Mouse (Mus musculus): ENCODE measurements around the gene Mfsd11.

Mfsd11 gene

DNA sequence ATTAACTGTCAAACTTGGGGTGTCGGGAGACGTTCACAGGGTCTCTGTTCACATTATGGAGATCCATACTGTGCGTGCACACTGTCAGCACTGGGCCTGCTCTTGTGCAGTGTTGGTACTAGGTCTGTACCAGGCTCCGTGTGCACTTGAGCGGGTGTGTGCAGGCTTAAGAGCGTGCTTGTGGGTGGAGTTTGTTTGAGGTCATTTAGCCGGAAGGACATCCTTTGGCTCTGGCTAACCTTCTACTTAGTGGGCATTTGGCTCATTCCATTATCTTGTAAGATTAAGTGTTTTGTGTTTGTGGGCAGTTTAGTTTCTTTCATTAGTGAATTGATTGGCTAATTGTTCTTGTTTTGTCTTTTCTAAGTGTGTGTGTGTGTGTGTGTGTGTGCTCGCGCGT is 30.2 kb downstream of the Mfsd11 start:
- 92% methylated on average over 10 of the region's 10 CpGs for WGBS

DNA sequence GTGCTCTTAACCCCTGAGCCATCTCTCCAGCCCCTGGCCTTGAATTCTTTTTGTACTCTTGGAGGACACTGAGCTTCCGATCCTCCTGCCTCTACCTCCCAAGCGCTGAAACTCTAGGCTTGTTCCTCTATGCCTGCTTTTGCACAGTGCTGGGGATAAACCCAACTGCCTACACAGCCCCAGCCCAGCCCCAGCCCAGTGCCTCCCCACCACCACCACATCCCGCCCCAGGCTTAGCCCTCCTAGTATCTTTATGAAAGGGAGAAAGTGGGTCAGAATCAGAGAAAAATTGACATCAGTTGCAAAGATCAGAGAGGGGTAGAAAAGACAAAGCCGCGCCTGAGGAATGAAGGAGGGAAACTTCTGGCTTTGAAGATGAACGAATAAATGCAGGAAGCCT is 31.8 kb downstream of the Mfsd11 start:
- WGBS: 94% methylated on average over 6 of the region's 6 CpGs

DNA sequence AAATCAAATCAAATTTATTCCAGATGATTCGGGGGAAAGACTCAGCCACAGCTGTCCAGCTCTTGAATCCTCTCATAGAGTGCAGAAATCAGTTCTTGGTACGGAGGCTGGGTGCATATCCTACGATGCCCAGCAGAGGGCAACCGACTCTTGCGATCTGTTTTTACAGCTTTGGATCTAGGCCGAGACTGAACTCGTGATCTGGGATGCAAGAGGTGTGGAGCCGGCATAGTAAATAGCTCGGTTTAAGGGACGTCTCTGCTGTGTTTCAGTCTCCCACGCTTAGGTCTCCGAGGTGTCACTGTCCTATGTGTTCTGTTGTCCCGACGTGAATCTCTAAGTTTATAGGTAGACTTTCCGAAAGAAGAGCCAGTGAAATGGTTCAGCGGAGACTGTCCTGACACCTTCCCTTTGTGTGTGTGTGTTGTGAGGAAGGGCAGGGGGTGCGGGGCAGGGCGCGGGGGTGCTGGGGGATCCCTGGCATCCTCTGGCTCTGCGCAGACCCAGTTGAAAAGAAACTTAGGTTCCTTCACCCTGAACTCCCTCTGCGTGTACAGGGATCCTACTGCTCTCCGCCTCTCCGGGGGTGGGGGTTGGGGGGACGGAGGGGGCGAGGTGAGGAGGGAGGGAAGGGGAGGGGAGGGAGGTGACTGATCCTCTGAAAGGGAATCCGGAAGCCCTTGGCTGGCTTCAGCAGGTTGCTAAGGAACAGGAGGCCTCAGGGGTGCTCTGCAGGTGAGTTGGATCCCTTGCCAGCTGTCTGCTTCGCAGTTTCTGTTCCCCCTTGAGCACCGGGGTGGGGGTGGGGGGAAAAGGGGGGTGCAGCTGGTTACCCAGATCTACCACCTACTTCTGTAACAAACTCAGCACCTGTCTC is 33.3 kb downstream of the Mfsd11 start:
- WGBS: 5% methylated on average over 28 of the region's 28 CpGs

DNA sequence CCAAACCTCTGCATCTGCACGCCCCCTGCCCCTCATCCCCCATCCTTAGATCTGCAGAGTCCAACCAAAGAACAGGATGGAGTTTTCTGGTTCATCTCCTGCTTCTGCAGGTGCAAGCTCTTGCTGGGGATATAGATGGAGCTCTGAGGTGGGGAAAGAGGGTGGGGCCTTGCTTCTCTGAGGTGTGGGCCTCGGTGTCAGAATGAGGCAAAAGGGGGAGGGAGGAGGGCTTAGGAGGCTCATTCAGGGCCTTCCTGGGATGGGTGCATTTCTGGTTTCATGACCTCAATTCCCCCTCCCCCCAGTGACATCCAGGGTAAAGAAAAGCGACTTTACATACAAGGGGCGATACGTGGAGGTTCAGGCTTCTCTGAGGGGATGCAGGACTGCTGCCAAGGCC is 34.9 kb downstream of the Mfsd11 start:
- WGBS: 84% methylated on average over 5 of the region's 5 CpGs

DNA sequence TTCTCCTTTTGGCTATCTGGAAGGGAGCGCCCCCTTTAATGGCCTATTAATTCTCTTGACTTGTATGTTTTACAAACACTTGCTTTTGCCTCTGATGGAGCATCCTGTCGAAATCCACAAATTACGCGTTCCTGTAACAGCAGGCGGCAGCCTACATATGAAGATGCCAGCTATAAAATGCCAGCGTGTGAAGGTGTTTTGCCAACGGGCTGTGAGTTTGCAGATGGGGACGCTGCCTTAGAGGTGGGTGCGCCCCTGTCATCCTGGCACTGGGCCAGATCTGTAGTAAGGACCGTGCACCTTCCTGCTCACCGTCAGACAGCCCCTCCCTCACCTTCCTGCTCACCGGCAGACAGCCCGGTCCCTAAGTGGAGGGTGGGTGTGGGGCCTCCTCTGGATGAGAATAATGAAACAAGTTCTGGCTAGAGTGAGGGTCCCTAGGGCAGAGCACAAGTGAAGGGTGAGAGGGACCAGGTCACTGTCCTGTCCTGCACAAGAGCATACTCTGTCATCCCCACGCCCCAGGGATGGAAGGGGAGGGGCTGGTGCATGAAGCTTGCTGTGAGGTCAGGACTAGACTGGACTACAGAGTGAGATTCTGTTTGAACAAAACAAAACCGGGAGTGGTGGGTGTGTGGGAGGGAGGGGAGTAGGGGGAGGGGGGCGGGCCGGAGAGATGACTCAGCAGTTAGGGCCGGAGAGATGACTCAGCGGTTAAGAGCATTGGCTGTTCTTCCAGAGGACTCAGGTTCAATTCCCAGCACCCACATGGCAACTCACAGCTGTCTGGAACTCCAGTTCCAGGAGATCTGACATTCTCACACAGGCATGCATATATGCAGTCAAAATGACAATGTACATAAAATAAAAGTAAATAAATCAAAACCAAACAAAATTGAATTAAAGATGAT is 41.5 kb downstream of the Mfsd11 start:
- 44% methylated on average over 19 of the region's 19 CpGs for WGBS

DNA sequence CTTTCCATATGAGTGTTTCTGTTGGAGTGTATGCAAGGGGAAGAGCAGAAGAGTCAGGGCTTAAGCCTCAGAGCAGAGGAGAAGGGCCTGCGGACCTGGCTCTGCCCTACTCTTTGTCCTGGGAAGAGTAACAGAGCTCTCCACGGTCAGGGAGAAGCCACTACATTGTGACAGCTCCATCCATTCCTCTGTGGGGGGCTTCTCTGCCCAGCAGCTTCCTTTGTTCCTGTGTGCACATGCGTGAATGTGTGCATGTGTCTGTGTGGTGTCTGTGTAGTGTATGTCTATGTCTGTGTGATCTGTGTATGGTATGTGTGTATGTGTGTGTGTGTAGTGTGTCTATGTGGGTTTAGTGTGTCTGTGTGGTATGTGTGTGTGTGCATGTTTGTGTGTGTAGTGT is 43.2 kb downstream of the Mfsd11 start:
- 81% methylated on average over 3 of the region's 3 CpGs for WGBS

DNA sequence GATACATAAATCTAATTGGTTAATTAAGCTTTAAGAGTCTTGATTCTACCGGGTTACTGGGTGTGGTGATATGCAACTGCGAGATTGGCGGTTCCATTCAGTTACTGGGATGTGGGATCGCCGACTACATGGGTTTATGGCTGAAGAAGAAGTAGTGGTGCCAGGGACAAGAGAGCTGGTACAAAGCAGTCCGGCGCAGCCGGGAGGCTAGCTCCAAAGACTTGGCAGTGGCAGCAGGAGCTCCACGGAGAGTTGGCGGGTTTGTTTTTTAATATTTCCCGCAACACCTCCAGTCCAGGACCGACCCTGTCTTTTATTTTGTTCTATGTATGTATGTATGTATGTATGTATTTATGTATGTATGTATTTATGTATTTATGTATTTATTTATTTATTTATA is 47.0 kb downstream of the Mfsd11 start:
- WGBS: 84% methylated on average over 12 of the region's 12 CpGs

DNA sequence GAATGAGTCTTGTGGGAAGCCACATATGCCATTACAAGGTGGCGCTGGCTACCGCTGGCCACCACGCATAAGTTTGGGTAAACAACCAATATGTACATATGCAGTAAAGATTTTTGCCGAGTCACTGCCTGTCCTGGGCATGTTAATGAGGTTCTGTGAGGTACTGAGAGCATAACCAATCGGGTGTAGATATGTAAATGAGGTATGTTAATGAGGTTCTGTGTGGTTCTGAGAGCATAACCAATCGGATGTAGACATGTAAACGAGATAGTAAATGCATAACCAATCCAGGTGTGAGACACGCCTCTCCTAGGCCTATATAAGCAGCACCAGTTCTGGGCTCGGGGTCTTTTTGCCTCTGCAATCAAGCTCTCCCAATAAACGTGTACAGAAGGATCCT is 50.3 kb downstream of the Mfsd11 start:
- 91% methylated on average over 10 of the region's 10 CpGs for WGBS

DNA sequence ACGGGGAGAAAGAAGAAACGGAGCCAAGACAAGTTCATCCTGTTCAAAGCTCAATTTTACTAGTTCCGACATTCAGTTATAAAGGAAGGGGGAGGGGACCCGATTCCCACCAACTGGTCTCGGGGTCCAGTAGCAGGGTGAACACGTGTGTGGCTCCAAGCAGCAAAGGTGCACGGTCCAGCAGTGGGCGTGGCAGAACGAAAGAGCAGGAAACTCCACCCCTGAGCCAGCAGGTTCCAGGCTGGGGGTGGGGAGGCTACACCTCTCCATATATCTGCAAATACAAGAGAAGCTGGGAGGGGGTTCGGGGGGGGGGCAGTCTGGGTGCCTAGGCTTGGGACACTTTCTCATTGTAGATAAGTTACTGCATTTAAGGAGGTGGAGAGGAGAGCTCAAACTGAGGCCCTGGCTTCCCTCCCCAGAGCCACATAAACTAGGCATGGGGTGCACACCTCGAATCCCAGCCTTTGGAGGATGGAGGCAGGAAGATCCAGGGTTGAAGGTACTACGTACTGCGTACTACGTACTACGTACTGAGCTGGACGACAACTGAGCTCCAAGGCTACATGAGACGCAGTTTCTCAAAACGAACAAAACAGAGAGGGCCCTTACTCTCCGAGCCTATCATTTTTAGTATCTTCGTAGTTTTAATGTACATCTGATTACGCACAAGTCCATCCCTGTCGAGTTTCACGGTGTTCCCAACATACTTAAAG is 53.7 kb downstream of the Mfsd11 start:
- WGBS: 5% methylated on average over 23 of the region's 23 CpGs

DNA sequence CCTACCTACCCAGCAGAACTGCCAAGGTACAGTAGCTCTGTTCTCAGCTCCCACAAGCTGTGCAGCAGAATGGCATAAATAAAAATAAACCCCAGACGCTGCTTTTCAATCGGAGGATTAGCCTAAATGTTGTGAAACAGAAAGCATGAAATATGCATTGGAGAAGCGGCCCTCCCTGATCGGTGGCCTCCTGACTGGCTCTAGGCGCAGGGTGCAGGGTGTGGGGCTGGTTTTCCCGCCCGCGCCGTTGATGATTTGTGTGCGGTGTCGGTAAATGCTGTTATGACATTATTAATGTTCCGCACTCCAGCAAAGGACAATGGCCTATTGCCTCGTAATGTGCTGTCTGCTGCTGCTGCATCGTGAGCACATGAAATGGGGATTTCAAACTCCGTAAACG is 61.3 kb downstream of the Mfsd11 start:
- WGBS: 49% methylated on average over 16 of the region's 16 CpGs

DNA sequence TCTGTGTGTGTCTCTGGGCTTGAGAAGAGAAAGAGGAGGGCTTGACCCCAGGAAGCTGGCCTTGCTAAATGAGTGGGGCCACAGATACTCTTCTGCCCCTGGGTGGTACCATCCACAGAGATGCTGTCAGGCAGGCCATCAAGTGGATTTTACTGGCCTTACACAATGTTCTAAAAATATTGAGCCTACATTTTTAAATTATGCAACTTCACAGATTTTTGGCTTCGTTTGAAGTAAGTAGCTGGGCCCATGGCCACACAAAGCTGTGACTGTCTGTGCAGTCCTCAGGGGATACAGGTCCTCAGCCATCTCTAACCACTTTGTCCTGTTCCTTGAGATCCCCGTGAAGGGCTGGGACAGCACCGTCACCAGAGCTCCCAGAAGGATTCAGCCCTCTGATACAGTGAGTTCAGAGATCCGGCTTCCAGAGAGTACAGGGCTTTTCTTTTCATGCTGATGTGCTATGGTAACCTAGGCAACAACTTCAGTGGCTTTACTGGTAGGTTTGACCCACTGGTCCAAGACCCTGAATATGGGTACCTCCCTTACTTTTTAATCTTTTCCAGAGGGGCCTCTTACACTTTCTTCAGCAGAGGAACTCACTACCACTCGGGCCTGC is 62.1 kb downstream of the Mfsd11 start:
- 54% methylated on average over 5 of the region's 5 CpGs for WGBS

DNA sequence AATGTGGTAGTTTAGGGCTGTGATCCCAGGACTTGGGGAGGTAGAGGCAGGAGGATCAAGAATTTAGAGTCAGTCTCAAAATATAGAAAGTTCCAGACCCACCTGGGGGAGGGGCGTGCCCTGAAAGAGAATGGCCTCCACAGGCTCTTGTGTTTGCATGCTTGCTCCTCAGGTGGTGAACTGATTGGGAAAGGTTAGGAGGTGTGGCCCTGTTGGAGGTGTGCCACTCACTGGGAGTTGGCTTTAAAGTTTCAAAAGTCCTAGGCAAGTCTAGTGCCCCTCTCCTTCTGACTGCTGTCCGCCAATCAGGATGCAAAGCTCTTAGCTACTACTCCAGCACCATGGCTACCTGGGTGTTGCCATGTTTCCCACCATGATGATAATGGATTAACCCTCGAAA is 63.0 kb downstream of the Mfsd11 start:
- 93% methylated on average over 3 of the region's 3 CpGs for WGBS

DNA sequence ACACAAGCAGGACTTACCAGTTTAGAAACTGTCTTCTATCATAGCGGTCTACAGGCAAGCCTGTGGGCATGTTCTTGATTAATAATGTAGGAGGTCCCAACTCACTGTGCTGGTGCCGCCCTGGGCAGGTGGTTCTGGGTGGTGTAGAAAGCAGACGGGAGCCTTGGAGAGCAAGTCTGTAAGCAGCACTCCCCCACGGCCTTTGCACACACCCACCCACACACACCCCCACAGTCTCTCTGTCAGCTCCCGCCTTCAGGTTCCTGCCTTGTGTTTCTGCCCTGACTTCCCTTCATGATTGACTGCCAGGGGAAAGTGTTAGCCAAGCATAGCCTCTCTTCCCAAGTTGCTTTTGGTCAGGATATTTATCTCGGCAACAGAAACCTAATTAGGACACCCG is 65.1 kb downstream of the Mfsd11 start:
- WGBS: 33% methylated on average over 7 of the region's 7 CpGs

DNA sequence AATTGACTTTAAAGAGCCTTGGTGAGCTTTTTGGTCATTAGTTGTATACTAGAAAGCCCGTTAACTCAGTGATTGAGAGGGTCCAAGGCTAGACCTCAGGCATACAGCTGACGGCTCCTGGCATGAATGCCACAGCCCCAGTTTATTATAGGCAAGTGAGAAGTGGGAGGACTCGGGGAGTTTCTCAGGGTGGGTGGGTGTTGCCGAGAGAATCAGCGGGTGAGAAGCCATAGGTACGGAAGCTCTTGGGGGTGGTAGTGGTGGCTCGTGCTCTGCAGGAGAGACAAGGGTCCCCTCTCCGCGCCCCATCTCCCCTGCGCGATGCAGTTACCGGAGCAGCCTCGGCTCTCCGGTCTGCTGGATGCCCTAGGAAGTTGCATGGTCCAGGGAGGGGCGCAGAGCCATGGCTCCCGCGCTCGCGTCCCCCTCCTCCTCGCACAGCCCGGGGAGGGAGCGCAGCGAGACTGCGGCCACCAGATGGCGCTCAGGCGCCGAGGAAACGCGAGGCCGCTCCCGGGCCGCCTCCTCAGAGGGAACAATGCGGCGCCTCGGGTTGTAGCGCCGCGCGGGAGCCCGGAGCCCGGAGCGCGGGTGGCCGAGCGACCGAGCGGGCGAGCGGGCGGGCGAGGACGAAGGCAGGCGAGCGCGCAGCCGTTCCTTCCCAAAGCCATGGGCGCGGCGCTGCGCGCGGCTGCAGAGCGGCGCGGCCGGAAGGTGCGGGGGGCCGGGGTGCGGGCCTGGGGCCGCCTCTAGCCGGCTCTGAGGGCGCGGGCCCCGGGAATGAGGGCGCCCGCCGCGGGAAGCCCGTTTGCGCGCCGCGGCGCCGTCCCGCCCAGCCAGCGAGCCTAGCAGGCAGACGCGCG is 66.3 kb downstream of the Mfsd11 start, which contains the start of gene Mgat5b:
Mgat5b (plus strand) TSS at position 541 of the 863 bp plus-strand sequence.
- under 1% methylated on average over 90 of the region's 90 CpGs for WGBS

DNA sequence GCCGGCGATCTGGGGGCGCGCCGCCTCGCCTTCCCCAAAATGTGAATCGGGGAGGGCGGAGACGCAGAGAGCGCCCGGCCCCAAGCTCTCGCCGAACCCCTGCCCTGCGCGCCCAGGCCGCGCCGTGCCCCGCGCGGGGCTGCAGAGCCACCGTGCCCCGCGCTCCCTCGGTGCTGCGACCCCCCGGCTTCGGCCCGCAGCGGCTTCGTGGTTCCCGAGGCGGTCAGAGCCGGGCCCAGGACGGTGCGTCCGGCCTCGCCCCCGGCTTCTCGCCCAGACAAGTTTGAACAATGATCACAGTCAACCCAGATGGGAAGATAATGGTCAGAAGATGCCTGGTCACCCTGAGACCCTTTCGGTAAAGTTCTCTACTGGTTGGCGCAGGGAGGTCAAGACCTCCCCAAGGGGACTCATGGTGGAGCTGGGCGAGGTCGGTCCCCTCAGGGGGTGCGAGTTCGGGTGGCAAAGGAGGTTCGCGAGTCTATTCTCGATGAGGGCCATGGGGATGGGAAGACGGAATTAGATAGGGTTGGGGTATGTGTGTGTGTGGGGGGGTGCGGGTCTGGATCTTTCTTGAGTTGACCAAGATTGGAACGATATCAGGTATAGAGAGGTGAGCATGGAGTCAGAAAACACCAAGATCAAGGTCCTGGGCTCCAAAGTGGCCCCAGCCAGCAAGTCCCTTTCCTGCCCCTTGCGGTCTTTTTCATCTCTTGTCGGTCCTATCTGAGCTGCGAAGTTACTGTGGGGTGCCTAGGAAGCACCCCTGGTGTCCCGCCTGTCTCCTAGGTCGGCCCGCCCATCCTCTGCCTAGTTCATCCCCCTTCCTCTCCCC is 67.2 kb downstream of the Mfsd11 start:
- 4% methylated on average over 58 of the region's 58 CpGs for WGBS

DNA sequence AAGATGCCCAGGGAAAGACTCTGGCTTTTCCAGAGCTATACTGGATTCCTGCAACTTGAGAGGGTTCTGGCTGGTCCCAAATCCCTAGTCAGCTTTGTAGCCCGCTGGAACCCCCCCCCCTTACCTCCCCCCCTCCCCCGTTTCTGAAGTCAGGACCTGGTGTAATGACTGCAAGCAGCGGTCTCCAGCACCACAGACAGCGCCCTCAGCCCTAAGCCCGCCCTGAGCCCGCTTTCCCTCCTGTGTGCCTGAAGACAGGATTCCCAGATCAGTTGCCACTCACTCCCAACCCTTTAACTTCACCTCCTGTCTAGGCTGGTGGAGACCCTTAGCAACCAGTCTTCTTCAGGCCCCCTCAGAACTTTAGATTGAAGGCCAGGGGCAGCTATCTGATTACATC is 68.5 kb downstream of the Mfsd11 start:
- WGBS: 44% methylated on average over 6 of the region's 6 CpGs

DNA sequence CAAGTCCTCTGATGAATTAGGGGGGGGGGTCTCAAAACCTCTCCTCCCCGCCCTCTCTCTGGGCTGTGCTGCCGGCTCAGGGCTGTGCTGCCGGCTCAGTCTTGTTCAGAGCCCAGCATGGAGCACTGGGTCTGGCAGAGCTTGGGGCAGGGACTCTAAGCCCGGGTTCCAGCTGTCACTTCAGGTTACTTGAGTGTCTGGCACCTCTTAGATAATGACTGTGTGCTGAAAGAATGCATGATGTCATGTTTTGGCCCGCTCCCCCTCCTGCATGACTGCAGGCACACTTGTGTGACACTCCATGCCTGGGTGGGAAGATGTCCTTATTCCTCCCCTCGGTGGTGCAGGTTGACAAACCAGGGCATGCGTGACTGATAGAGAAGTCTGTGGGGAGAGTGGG is 69.8 kb downstream of the Mfsd11 start:
- 38% methylated on average over 7 of the region's 7 CpGs for WGBS
